Mouse (Mus musculus): ENCODE results near the gene Ddt. TPM values are rescaled to one million over a fixed set of nuclear protein-coding genes. Genes with fewer than 3 reads are reported as not detected.

The Ddt gene
- polyA plus RNA-seq, 1 experiment from 2014 or later, result 70.6 TPM

GRCm38 (mm10) chr10:75797619-75798175 lies 24.5 kb upstream of the Ddt start:
- H3K27ac ChIP-seq (ENCODE audit: low read length), result peak overlapping the region; percentile 28; the same call in 1 of the 2 replicates
- DNase-seq (ENCODE audit: low spot score), result peak; percentile 66
- peak; percentile 69 for ATAC-seq
- no peaks in the 10 kb centered on the region for H3K27me3 ChIP-seq (replicated peaks; ENCODE audit: insufficient read depth, low read length)
- no peaks in the 10 kb centered on the region for H3K9me3 ChIP-seq (ENCODE audit: low read length)
- peaks cover 10% of the 10 kb centered on the region; the same call in 1 of the 2 replicates for H3K4me1 ChIP-seq (ENCODE audit: insufficient read depth, low read depth, low read length)
- H3K4me2 ChIP-seq (replicated peaks; ENCODE audit: low read depth, low read length), result peak overlapping the region; percentile 67
- under 1% methylated on average over 12 of the region's 12 CpGs for WGBS
- H3K4me3 ChIP-seq (ENCODE audit: low read depth, low read length), result peak overlapping the region; percentile 53
- TF ChIP-seq CTCF (IDR thresholded peaks at IDR 0.05) (no peak), EP300 (IDR thresholded peaks at IDR 0.05) (no peak)
- peak overlapping the region; percentile 37 for H3K9ac ChIP-seq (replicated peaks; ENCODE audit: low read depth)
- H3K36me3 ChIP-seq (ENCODE audit: insufficient read depth, low read length), result no peaks in the 10 kb centered on the region

- peak; percentile 57 for ATAC-seq
- peak overlapping the region; percentile 53 for H3K4me3 ChIP-seq (ENCODE audit: low read depth, low read length)
- H3K9ac ChIP-seq (replicated peaks; ENCODE audit: low read depth), result peak overlapping the region; percentile 37; the same call in 1 of the 2 replicates
- no peaks in the 10 kb centered on the region for H3K36me3 ChIP-seq (ENCODE audit: insufficient read depth, low read length)
- 0 out of 2 replicates have a peak overlapping the region, but pooled peaks have one; percentile 28 for H3K27ac ChIP-seq (ENCODE audit: low read length)
- DNase-seq (ENCODE audit: low spot score), result peak; percentile 72
- H3K9me3 ChIP-seq (ENCODE audit: low read length), result no peaks in the 10 kb centered on the region
- no peak for TF ChIP-seq CTCF (IDR thresholded peaks at IDR 0.05)
- no peak for TF ChIP-seq EP300 (IDR thresholded peaks at IDR 0.05)
- H3K4me1 ChIP-seq (ENCODE audit: insufficient read depth, low read depth, low read length), result peaks cover 10% of the 10 kb centered on the region; the same call in 1 of the 2 replicates
- H3K27me3 ChIP-seq (replicated peaks; ENCODE audit: insufficient read depth, low read length), result no peaks in the 10 kb centered on the region
- WGBS, result 32% methylated on average over 11 of the region's 11 CpGs
- peak overlapping the region; percentile 67 for H3K4me2 ChIP-seq (replicated peaks; ENCODE audit: low read depth, low read length)
Measured at GRCm38 (mm10) chr10:75796731-75797516, 23.7 kb upstream of the Ddt start.

- ATAC-seq (peak; percentile 50), DNase-seq (ENCODE audit: low spot score) (peak; percentile 84)
- Histone ChIP-seq H3K9ac (replicated peaks; ENCODE audit: low read depth) (no peak overlapping the region), H3K9me3 (ENCODE audit: low read length) (no peaks in the 10 kb centered on the region), H3K4me1 (ENCODE audit: insufficient read depth, low read depth, low read length) (peaks cover 10% of the 10 kb centered on the region; the same call in 1 of the 2 replicates), H3K27ac (ENCODE audit: low read length) (no peak overlapping the region), H3K4me2 (replicated peaks; ENCODE audit: low read depth, low read length) (no peak overlapping the region), H3K27me3 (replicated peaks; ENCODE audit: insufficient read depth, low read length) (no peaks in the 10 kb centered on the region), H3K4me3 (ENCODE audit: low read depth, low read length) (no peak overlapping the region), H3K36me3 (ENCODE audit: insufficient read depth, low read length) (no peaks in the 10 kb centered on the region)
- no peak for TF ChIP-seq EP300 (IDR thresholded peaks at IDR 0.05)
- TF ChIP-seq CTCF (IDR thresholded peaks at IDR 0.05), result no peak
- WGBS, result 28% methylated on average over 3 of the region's 3 CpGs
Measured at GRCm38 (mm10) chr10:75794880-75795279, 21.7 kb upstream of the Ddt start.

- no peak overlapping the region for H3K4me3 ChIP-seq (ENCODE audit: low read depth, low read length)
- H3K27ac ChIP-seq (ENCODE audit: low read length), result no peak overlapping the region
- no peaks in the 10 kb centered on the region for H3K9me3 ChIP-seq (ENCODE audit: low read length)
- no peaks in the 10 kb centered on the region for H3K36me3 ChIP-seq (ENCODE audit: insufficient read depth, low read length)
- H3K27me3 ChIP-seq (replicated peaks; ENCODE audit: insufficient read depth, low read length), result no peaks in the 10 kb centered on the region
- WGBS, result 7% methylated on average over 7 of the region's 7 CpGs
- no peak overlapping the region for H3K4me2 ChIP-seq (replicated peaks; ENCODE audit: low read depth, low read length)
- no peak; the same call in 1 of the 2 replicates for ATAC-seq
- H3K9ac ChIP-seq (replicated peaks; ENCODE audit: low read depth), result no peak overlapping the region
- DNase-seq (ENCODE audit: low spot score), result peak; percentile 59
- TF ChIP-seq CTCF (IDR thresholded peaks at IDR 0.05) (peak; percentile 45), EP300 (IDR thresholded peaks at IDR 0.05) (no peak)
- peaks cover 10% of the 10 kb centered on the region; the same call in 1 of the 2 replicates for H3K4me1 ChIP-seq (ENCODE audit: insufficient read depth, low read depth, low read length)
Measured at GRCm38 (mm10) chr10:75790773-75791172, 17.6 kb upstream of the Ddt start.

GRCm38 (mm10) chr10:75789841-75790240 lies 16.6 kb upstream of the Ddt start:
- no peak overlapping the region for H3K27ac ChIP-seq (ENCODE audit: low read length)
- H3K4me1 ChIP-seq (ENCODE audit: insufficient read depth, low read depth, low read length), result peaks cover 4% of the 10 kb centered on the region; the same call in 1 of the 2 replicates
- H3K27me3 ChIP-seq (replicated peaks; ENCODE audit: insufficient read depth, low read length), result no peaks in the 10 kb centered on the region
- H3K4me3 ChIP-seq (ENCODE audit: low read depth, low read length), result no peak overlapping the region
- H3K4me2 ChIP-seq (replicated peaks; ENCODE audit: low read depth, low read length), result no peak overlapping the region
- no peaks in the 10 kb centered on the region for H3K9me3 ChIP-seq (ENCODE audit: low read length)
- ATAC-seq (peak; percentile 55), DNase-seq (ENCODE audit: low spot score) (peak; percentile 26)
- TF ChIP-seq CTCF (IDR thresholded peaks at IDR 0.05) (no peak), EP300 (IDR thresholded peaks at IDR 0.05) (no peak)
- no peak overlapping the region for H3K9ac ChIP-seq (replicated peaks; ENCODE audit: low read depth)
- H3K36me3 ChIP-seq (ENCODE audit: insufficient read depth, low read length), result no peaks in the 10 kb centered on the region
- WGBS, result 54% methylated on average over 5 of the region's 5 CpGs

GRCm38 (mm10) chr10:75789081-75789735 lies 16.0 kb upstream of the Ddt start:
- no peak overlapping the region for H3K4me3 ChIP-seq (ENCODE audit: low read depth, low read length)
- ATAC-seq (no peak), DNase-seq (ENCODE audit: low spot score) (no peak)
- TF ChIP-seq CTCF (IDR thresholded peaks at IDR 0.05), result no peak
- TF ChIP-seq EP300 (IDR thresholded peaks at IDR 0.05), result no peak
- H3K27me3 ChIP-seq (replicated peaks; ENCODE audit: insufficient read depth, low read length), result no peaks in the 10 kb centered on the region
- no peak overlapping the region for H3K9ac ChIP-seq (replicated peaks; ENCODE audit: low read depth)
- 81% methylated on average over 6 of the region's 6 CpGs for WGBS
- no peaks in the 10 kb centered on the region for H3K36me3 ChIP-seq (ENCODE audit: insufficient read depth, low read length)
- no peaks in the 10 kb centered on the region for H3K9me3 ChIP-seq (ENCODE audit: low read length)
- no peak overlapping the region for H3K27ac ChIP-seq (ENCODE audit: low read length)
- no peaks in the 10 kb centered on the region for H3K4me1 ChIP-seq (ENCODE audit: insufficient read depth, low read depth, low read length)
- H3K4me2 ChIP-seq (replicated peaks; ENCODE audit: low read depth, low read length), result no peak overlapping the region

Data from lung, postnatal 0 days (tissue).